Mouse (Mus musculus): ENCODE measurements around the gene Appl2. TPM values are rescaled to one million over a fixed set of nuclear protein-coding genes. Genes with fewer than 3 reads are reported as not detected.
A peak's percentile ranks its signal among the peaks of the same experiment; 100 is the strongest.

The Appl2 gene
- total and polyA plus RNA-seq, 2 experiments from 2014 or later = 25.4 to 39.9 TPM

- H3K27ac ChIP-seq (ENCODE audit: low read depth) = no peak overlapping the region
- no peak overlapping the region for H3K9ac ChIP-seq (replicated peaks; ENCODE audit: low read depth, low read length)
- H3K4me1 ChIP-seq (ENCODE audit: control insufficient read depth, insufficient read depth) = peaks cover 30% of the 10 kb centered on the region
- ATAC-seq (ENCODE audit: insufficient read depth, low read depth) = no peak
- DNase-seq (ENCODE audit: low spot score) = no peak
- no peaks in the 10 kb centered on the region for H3K27me3 ChIP-seq (ENCODE audit: control insufficient read depth, insufficient read depth, low read length)
- H3K4me3 ChIP-seq (ENCODE audit: low read depth, low read length) = no peak overlapping the region
- peaks cover 7% of the 10 kb centered on the region; the same call in 1 of the 2 replicates for H3K36me3 ChIP-seq (replicated peaks; ENCODE audit: control insufficient read depth, insufficient read depth, low read length)
- no peaks in the 10 kb centered on the region for H3K9me3 ChIP-seq (replicated peaks; ENCODE audit: control insufficient read depth, low read length)
- WGBS = 74% methylated on average over 10 of the region's 10 CpGs
- TF ChIP-seq CTCF (IDR thresholded peaks at IDR 0.05; ENCODE audit: low read depth) = no peak
- TF ChIP-seq EP300 (IDR thresholded peaks at IDR 0.05; ENCODE audit: low read depth) = no peak
- no peak overlapping the region for H3K4me2 ChIP-seq (ENCODE audit: low read depth, low read length)
These were observed 8.6 kb downstream of the Appl2 start for GRCm38 (mm10) chr10:83639881-83640386.

GRCm38 (mm10) chr10:83637295-83637694 lies 11.2 kb downstream of the Appl2 start:
- Histone ChIP-seq H3K9ac (replicated peaks; ENCODE audit: low read depth, low read length) (no peak overlapping the region), H3K27ac (ENCODE audit: low read depth) (peak overlapping the region; percentile 79), H3K4me1 (ENCODE audit: control insufficient read depth, insufficient read depth) (peaks cover 22% of the 10 kb centered on the region), H3K4me2 (ENCODE audit: low read depth, low read length) (peak overlapping the region; percentile 52), H3K27me3 (ENCODE audit: control insufficient read depth, insufficient read depth, low read length) (no peaks in the 10 kb centered on the region), H3K9me3 (replicated peaks; ENCODE audit: control insufficient read depth, low read length) (no peaks in the 10 kb centered on the region), H3K4me3 (ENCODE audit: low read depth, low read length) (no peak overlapping the region), H3K36me3 (replicated peaks; ENCODE audit: control insufficient read depth, insufficient read depth, low read length) (peaks cover 8% of the 10 kb centered on the region; the same call in 1 of the 2 replicates)
- ATAC-seq (ENCODE audit: insufficient read depth, low read depth) (peak; percentile 89), DNase-seq (ENCODE audit: low spot score) (peak; percentile 90)
- 0 out of 2 replicates have a peak, but pooled peaks have one; percentile 33 for TF ChIP-seq EP300 (IDR thresholded peaks at IDR 0.05; ENCODE audit: low read depth)
- TF ChIP-seq CTCF (IDR thresholded peaks at IDR 0.05; ENCODE audit: low read depth) = no peak
- WGBS = 6% methylated on average over 6 of the region's 6 CpGs

GRCm38 (mm10) chr10:83636191-83636590 lies 12.3 kb downstream of the Appl2 start:
- no peak overlapping the region for H3K4me3 ChIP-seq (ENCODE audit: low read depth, low read length)
- 85% methylated on average over 2 of the region's 2 CpGs for WGBS
- H3K36me3 ChIP-seq (replicated peaks; ENCODE audit: control insufficient read depth, insufficient read depth, low read length) = peaks cover 17% of the 10 kb centered on the region; the same call in 1 of the 2 replicates
- no peaks in the 10 kb centered on the region for H3K27me3 ChIP-seq (ENCODE audit: control insufficient read depth, insufficient read depth, low read length)
- peaks cover 22% of the 10 kb centered on the region for H3K4me1 ChIP-seq (ENCODE audit: control insufficient read depth, insufficient read depth)
- H3K27ac ChIP-seq (ENCODE audit: low read depth) = no peak overlapping the region
- H3K9me3 ChIP-seq (replicated peaks; ENCODE audit: control insufficient read depth, low read length) = no peaks in the 10 kb centered on the region
- no peak for ATAC-seq (ENCODE audit: insufficient read depth, low read depth)
- no peak overlapping the region for H3K9ac ChIP-seq (replicated peaks; ENCODE audit: low read depth, low read length)
- DNase-seq (ENCODE audit: low spot score) = no peak
- peak overlapping the region; percentile 52; the same call in 1 of the 2 replicates for H3K4me2 ChIP-seq (ENCODE audit: low read depth, low read length)
- TF ChIP-seq CTCF (IDR thresholded peaks at IDR 0.05; ENCODE audit: low read depth) (no peak), EP300 (IDR thresholded peaks at IDR 0.05; ENCODE audit: low read depth) (no peak)

DNA sequence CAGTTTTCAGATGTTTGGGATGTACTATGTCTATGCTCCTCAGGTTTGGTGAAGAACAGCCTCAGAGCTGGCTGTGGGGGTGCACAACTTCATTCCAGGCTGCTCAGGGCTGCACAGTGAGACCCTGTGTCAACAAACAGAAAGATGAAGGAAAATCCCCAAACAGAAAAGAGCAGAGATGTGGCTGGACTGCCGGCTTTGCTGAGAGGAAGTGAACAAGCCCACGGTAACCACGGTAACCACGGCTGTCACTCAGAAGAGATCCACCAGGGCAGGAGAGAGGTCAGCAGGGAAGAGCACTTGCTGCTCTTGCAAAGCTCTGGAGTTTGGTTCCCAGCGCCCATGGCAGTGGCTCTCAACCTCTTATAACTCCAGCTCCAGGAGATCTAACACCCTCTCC lies 14.1 kb downstream of the Appl2 start:
- Histone ChIP-seq H3K4me1 (ENCODE audit: control insufficient read depth, insufficient read depth) (peaks cover 22% of the 10 kb centered on the region), H3K27me3 (ENCODE audit: control insufficient read depth, insufficient read depth, low read length) (no peaks in the 10 kb centered on the region), H3K9ac (replicated peaks; ENCODE audit: low read depth, low read length) (no peak overlapping the region), H3K36me3 (replicated peaks; ENCODE audit: control insufficient read depth, insufficient read depth, low read length) (peaks cover 12% of the 10 kb centered on the region; the same call in 1 of the 2 replicates), H3K4me3 (ENCODE audit: low read depth, low read length) (no peak overlapping the region), H3K27ac (ENCODE audit: low read depth) (no peak overlapping the region), H3K9me3 (replicated peaks; ENCODE audit: control insufficient read depth, low read length) (no peaks in the 10 kb centered on the region), H3K4me2 (ENCODE audit: low read depth, low read length) (no peak overlapping the region)
- DNase-seq (ENCODE audit: low spot score) = no peak
- ATAC-seq (ENCODE audit: insufficient read depth, low read depth) = no peak
- WGBS = 53% methylated on average over 5 of the region's 5 CpGs
- TF ChIP-seq CTCF (IDR thresholded peaks at IDR 0.05; ENCODE audit: low read depth) = no peak
- TF ChIP-seq EP300 (IDR thresholded peaks at IDR 0.05; ENCODE audit: low read depth) = no peak

DNA sequence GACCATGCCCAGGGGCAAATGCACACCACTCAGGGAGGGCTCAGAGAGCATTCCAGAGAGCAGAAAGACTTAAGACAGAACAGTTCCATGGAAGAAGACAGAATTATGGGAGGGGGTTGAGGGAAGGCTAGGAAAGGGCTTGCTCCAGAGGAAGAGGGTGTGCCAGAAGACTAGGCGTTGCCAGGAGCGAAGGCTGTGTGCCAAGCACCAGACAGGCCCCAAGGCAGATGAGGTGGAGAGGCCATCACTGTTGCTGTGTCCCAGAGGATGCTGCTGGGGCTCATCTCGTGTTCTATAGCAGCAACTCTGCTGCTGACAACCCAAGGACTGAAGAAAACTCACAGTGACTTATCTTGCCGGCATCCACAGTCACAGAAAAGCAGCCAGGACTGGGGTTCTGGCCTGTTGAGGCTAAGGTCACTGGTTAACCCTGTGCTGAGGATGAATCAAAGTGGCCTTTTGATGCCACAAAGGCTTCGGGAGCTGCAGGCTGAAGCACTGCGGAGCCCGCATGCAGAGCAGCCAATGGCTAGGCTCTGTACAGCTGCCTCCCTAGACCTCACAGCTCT lies 15.6 kb downstream of the Appl2 start:
- ATAC-seq (ENCODE audit: insufficient read depth, low read depth) (no peak), DNase-seq (ENCODE audit: low spot score) (no peak)
- Histone ChIP-seq H3K27ac (ENCODE audit: low read depth) (no peak overlapping the region), H3K4me1 (ENCODE audit: control insufficient read depth, insufficient read depth) (peaks cover 18% of the 10 kb centered on the region), H3K9me3 (replicated peaks; ENCODE audit: control insufficient read depth, low read length) (no peaks in the 10 kb centered on the region), H3K4me3 (ENCODE audit: low read depth, low read length) (no peak overlapping the region), H3K4me2 (ENCODE audit: low read depth, low read length) (no peak overlapping the region), H3K36me3 (replicated peaks; ENCODE audit: control insufficient read depth, insufficient read depth, low read length) (peaks cover 26% of the 10 kb centered on the region), H3K27me3 (ENCODE audit: control insufficient read depth, insufficient read depth, low read length) (no peaks in the 10 kb centered on the region), H3K9ac (replicated peaks; ENCODE audit: low read depth, low read length) (no peak overlapping the region)
- WGBS = 79% methylated on average over 7 of the region's 7 CpGs
- TF ChIP-seq EP300 (IDR thresholded peaks at IDR 0.05; ENCODE audit: low read depth) (no peak), CTCF (IDR thresholded peaks at IDR 0.05; ENCODE audit: low read depth) (no peak)

All from heart, postnatal 0 days (tissue).